Mouse (Mus musculus) lung, embryonic 14.5 days (tissue): ENCODE results near the gene Vcl. TPM values are rescaled to one million over a fixed set of nuclear protein-coding genes. Genes with fewer than 3 reads are reported as not detected.
A peak's percentile ranks its signal among the peaks of the same experiment; 100 is the strongest.

ENCODE experiments used
- ATAC-seq: fragments of 200-750 bp; cut with Nextera tagmentation; 2 replicates; pipeline ENCODE4 v1.8.0; 2017; ENCODE audit warnings: mild to moderate bottlenecking, moderate TSS enrichment, moderate library complexity; ENCODE audit not compliant: insufficient read depth
- DNase-seq: peaks from one replicate; pipeline ENCODE4 v3.0.0-alpha.2; 2015
- H3K27ac ChIP-seq: fragments of 300-500 bp; sonication (generic); 2 replicates; pipeline ENCODE4 v1.5.1; 2014; ENCODE audit warnings: low read depth, mild to moderate bottlenecking, moderate library complexity
- H3K27me3 ChIP-seq: fragments of 300-500 bp; sonication (generic); 2 replicates; pipeline ENCODE4 v1.6.1; 2014; ENCODE audit warnings: low read length, control low read depth; ENCODE audit not compliant: insufficient read depth
- H3K36me3 ChIP-seq: fragments of 300-500 bp; sonication (generic); 2 replicates; pipeline ENCODE4 v1.6.1; 2014; ENCODE audit warnings: control low read depth; ENCODE audit not compliant: insufficient read depth
- H3K4me1 ChIP-seq: fragments of 300-500 bp; sonication (generic); 2 replicates; pipeline ENCODE4 v1.6.1; 2014; ENCODE audit warnings: antibody characterized with exemption, control low read depth; ENCODE audit not compliant: insufficient read depth
- H3K4me2 ChIP-seq: fragments of 300-500 bp; sonication (generic); 2 replicates; pipeline ENCODE4 v1.6.1; 2014; ENCODE audit warnings: mild to moderate bottlenecking
- H3K4me3 ChIP-seq: fragments of 300-500 bp; sonication (generic); 2 replicates; pipeline ENCODE4 v1.5.1; 2014; ENCODE audit warnings: low read depth, low read length
- H3K9ac ChIP-seq: fragments of 300-500 bp; sonication (generic); 2 replicates; pipeline ENCODE4 v1.6.1; 2014
- H3K9me3 ChIP-seq: fragments of 300-500 bp; sonication (generic); 2 replicates; pipeline ENCODE4 v1.6.1; 2016; ENCODE audit warnings: low read depth, low read length, control low read depth
- CTCF ChIP-seq: IDR thresholded peaks from 2 replicates; pipeline ENCODE4 v1.5.1; 2016; ENCODE audit warnings: antibody characterized with exemption, low read depth
- WGBS: fragments of 180-500 bp; shearing (Covaris S2); extraction: QIAGEN DNeasy Blood & Tissue Kit; methylation state at CpG from one replicate; pipeline ENCODE4 v1.1.7; 2014; 5-methylcytosine and 5-hydroxymethylcytosine counted together
- polyA plus RNA-seq: library from polyadenylated mRNA; unstranded; fragments of >200 nt; fragmentation: Nextera tagmentation; extraction: Ambion mirVana; gene quantifications from 2 replicates; pipeline ENCODE4 v1.2.1, GENCODE M21; 2014

Gene Vcl
- polyA plus RNA-seq, 1 experiment from 2014 or later, result 64.3 TPM

DNA sequence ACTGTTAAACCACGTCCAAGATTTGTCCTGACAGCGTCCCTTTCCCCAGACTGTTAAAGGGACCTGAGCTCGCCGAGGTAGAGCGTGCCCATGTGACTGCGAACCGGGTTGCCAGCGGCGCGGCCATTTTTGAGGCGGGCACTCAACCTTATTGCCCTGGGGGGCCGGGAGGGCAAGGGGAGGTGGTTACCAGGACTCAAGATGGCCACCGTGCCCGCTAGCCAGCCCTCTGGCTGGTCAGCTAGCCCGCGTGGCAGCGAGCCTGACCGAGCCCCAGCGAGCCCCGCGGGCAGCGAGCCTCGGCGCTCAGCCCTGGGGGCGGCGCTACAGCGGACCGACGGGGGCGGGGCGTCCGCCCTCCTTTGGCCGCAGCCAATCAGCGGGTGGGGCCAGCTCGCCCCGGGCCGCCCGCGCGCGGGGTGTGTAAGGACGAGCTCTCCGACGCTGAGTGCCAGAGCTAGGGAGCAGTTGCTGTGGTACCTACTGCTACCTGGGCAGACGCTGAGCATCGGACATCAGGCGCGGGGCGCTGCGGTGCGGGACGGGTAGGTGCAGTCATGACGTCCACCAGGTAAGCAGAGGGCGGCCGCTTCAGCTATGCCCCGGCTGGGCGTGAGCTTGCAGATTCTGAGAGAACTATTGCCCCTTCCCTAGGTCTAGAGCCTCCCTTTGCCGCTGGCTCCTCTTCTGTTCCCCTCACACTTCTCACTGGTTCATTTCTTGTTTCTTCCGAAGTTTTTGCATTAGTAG, 146.7 kb downstream of the Vcl start:
- DNase-seq (peak; percentile 96), ATAC-seq (peak; percentile 98)
- Histone ChIP-seq H3K9me3 (no peaks in the 10 kb centered on the region), H3K36me3 (no peaks in the 10 kb centered on the region), H3K4me1 (peaks cover 20% of the 10 kb centered on the region; the same call in 1 of the 2 replicates), H3K9ac (peak overlapping the region; percentile 64), H3K27ac (peak overlapping the region; percentile 89), H3K4me3 (peak overlapping the region; percentile 60), H3K27me3 (no peaks in the 10 kb centered on the region), H3K4me2 (peak overlapping the region; percentile 83)
- TF ChIP-seq CTCF, result no peak
- WGBS, result under 1% methylated on average over 59 of the region's 59 CpGs

DNA sequence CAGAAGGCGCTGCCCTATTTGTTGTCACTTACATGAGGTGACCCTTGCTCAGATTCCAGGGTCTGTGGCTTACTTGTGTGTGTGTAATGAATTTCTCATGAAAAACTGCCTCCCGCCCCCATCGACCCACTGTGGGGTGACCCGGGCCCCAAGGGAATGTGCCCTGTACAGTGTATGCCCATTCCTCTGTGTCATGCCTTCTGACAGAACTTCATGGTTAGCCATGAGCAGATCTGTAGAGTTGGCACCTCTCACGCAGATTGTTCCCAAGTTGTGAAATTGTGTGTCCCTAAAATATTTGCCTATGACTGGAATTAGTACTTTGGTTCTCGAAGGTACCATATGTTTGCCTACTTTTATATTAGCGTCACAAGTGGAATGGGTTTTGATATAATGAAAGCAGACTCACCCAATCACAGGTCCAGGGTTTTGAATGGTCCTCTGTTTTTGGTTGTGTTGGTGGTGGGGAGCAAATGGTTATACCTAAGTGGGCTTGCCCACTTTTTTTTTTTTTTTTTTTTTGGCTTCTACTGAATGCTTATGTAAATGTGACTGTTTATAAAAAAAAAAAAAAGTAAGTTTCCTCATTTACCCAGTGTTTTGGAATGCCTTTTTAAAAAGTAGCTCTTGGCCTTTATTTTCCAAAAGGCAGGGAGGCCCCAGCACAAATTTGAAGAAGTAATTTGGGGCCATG, 147.4 kb downstream of the Vcl start:
- no peak for TF ChIP-seq CTCF
- peaks cover 20% of the 10 kb centered on the region; the same call in 1 of the 2 replicates for H3K4me1 ChIP-seq
- DNase-seq, result no peak
- H3K4me2 ChIP-seq, result peak overlapping the region; percentile 83
- H3K36me3 ChIP-seq, result no peaks in the 10 kb centered on the region
- peak overlapping the region; percentile 64 for H3K9ac ChIP-seq
- no peak overlapping the region for H3K27ac ChIP-seq
- ATAC-seq, result peak; percentile 22; the same call in 1 of the 2 replicates
- H3K27me3 ChIP-seq, result no peaks in the 10 kb centered on the region
- no peaks in the 10 kb centered on the region for H3K9me3 ChIP-seq
- WGBS, result 32% methylated on average over 7 of the region's 7 CpGs
- H3K4me3 ChIP-seq, result peak overlapping the region; percentile 60

DNA sequence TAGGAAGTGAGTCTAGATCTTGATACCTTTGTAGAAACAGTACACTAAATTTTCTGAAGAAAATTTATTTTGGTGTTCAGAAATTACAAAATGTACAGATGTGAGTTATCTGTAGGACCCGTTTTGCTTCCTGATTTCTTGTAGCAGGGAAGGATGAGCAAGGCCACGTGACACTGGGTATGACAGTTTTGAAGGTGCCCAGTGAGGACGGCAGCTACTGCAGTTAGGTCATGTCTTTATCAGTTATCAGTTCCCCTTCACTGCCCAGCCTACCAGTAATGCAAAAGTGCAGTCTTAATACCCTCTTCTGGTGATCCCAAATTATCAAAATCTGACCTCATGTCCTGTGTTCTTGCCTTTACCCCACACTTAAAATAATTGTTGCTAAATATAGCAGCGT, 148.7 kb downstream of the Vcl start:
- no peak overlapping the region for H3K9ac ChIP-seq
- H3K4me2 ChIP-seq, result no peak overlapping the region
- no peak overlapping the region for H3K4me3 ChIP-seq
- no peak for ATAC-seq
- H3K27ac ChIP-seq, result no peak overlapping the region
- DNase-seq, result no peak
- H3K4me1 ChIP-seq, result peaks cover 23% of the 10 kb centered on the region
- H3K36me3 ChIP-seq, result no peaks in the 10 kb centered on the region
- H3K9me3 ChIP-seq, result no peaks in the 10 kb centered on the region
- H3K27me3 ChIP-seq, result no peaks in the 10 kb centered on the region
- 64% methylated on average over 4 of the region's 4 CpGs for WGBS
- TF ChIP-seq CTCF, result no peak

DNA sequence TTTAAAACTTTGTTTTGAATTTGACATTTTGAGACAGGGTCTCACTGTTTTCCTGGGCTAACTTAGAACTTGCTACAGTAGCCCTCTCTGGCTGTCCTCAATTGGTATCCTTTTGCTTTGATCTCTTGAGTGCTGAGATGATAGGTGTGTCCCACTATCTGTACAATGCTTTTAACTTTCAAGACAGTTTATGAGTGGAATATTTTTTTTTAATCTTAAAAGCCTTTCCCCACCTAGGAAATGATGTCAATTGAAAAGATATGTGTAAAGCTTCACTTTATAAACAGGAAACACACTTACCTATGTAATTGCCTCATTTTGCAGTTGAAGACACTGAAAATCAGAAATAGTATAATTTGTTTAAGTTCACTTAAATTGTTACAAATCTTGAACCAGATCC, 149.3 kb downstream of the Vcl start:
- Histone ChIP-seq H3K9me3 (no peaks in the 10 kb centered on the region), H3K9ac (no peak overlapping the region), H3K4me1 (peaks cover 23% of the 10 kb centered on the region), H3K36me3 (no peaks in the 10 kb centered on the region), H3K27me3 (no peaks in the 10 kb centered on the region), H3K27ac (no peak overlapping the region), H3K4me2 (no peak overlapping the region), H3K4me3 (no peak overlapping the region)
- ATAC-seq (no peak), DNase-seq (no peak)
- TF ChIP-seq CTCF, result no peak

DNA sequence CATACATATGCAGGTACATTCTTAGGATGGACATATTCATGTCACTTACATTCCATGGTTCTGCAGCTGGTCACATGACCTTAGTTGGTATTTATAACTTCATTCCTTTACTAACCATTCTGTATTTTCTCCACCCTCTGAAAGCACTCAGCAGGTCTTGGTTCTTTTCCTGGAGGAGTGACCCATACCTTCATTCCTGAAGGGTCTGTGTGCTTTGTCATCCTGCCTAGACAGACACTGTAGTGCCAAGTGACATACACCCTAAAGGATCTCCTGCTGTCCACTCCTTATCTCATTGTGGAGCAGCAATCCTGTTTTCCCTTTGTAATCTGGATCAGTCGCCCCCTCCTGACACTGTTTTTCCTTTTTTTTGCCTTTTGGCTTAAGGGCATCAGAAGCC, 153.6 kb downstream of the Vcl start:
- H3K27ac ChIP-seq, result no peak overlapping the region
- H3K9me3 ChIP-seq, result no peaks in the 10 kb centered on the region
- no peak overlapping the region for H3K4me2 ChIP-seq
- no peak overlapping the region for H3K9ac ChIP-seq
- TF ChIP-seq CTCF, result no peak
- DNase-seq (no peak), ATAC-seq (no peak)
- H3K4me3 ChIP-seq, result no peak overlapping the region
- H3K36me3 ChIP-seq, result no peaks in the 10 kb centered on the region
- whole genome bisulfite sequencing, result 58% methylated on average over 1 of the region's 1 CpGs
- peaks cover 12% of the 10 kb centered on the region for H3K4me1 ChIP-seq
- H3K27me3 ChIP-seq, result no peaks in the 10 kb centered on the region

Other genes starting within 250 kb of the Vcl start
- gene Fut11, start 234.4 kb upstream of the Vcl start, polyA plus RNA-seq, result 29.2 and 30.2 TPM in 2 replicates
- 224 and 227 TPM in 2 replicates for gene Chchd1, start 226.4 kb upstream of the Vcl start, polyA plus RNA-seq
- 29.9 and 37.3 TPM in 2 replicates for gene Zswim8, start 221.8 kb upstream of the Vcl start, polyA plus RNA-seq
- gene Ndst2, start 194.8 kb upstream of the Vcl start, polyA plus RNA-seq, result 32.4 and 35.6 TPM in 2 replicates
- 46.3 and 46.6 TPM in 2 replicates for gene Camk2g, start 135.3 kb upstream of the Vcl start, polyA plus RNA-seq
- gene Plau, start 92.7 kb upstream of the Vcl start, polyA plus RNA-seq, result 0.99 TPM in 2 replicates
- 82.5 and 86.9 TPM in 2 replicates for gene Ap3m1, start 123.1 kb downstream of the Vcl start, polyA plus RNA-seq
- 218 and 229 TPM in 2 replicates for gene Adk, start 123.2 kb downstream of the Vcl start, polyA plus RNA-seq